Mouse (Mus musculus) kidney, adult 8-10 months (tissue): ENCODE results near the gene Ddit4l.
"Not testable (repeated sequence)": the region's sequence is repeated elsewhere in the genome, so short reads cannot be mapped to it uniquely, and the experiment has no call there.

Source experiments
- DNase-seq, 2 experiments: peaks; one replicate each; pipeline ENCODE4 v3.0.0; 2022

Ddit4l gene

GRCm38 (mm10) chr3:137621312-137621711 lies at the start of gene Ddit4l:
Gene Ddit4l (plus strand): TSS chr3:137621612.
- DNase-seq = not testable (repeated sequence)

GRCm38 (mm10) chr3:137576146-137576545 lies 45.3 kb upstream of the Ddit4l start:
- DNase-seq = no peak

- DNase-seq = peak in 1 of 2 experiments; percentile 23
These were observed 34.9 kb upstream of the Ddit4l start for GRCm38 (mm10) chr3:137586376-137586969.

GRCm38 (mm10) chr3:137589811-137590210 lies 31.6 kb upstream of the Ddit4l start:
- DNase-seq = no peak

- DNase-seq = no peak
These were observed 27.0 kb upstream of the Ddit4l start for GRCm38 (mm10) chr3:137594332-137594905.

- no peak for DNase-seq
These were observed 12.4 kb upstream of the Ddit4l start for GRCm38 (mm10) chr3:137608918-137609435.

GRCm38 (mm10) chr3:137610457-137611109 lies 10.8 kb upstream of the Ddit4l start:
- no peak for DNase-seq

- DNase-seq = peak; percentile 34 to 47
These were observed 10.1 kb upstream of the Ddit4l start for GRCm38 (mm10) chr3:137611110-137611857.

GRCm38 (mm10) chr3:137611981-137612380 lies 9.4 kb upstream of the Ddit4l start:
- DNase-seq = peak; percentile 28 to 69

- no peak for DNase-seq
These were observed 872 bp upstream of the Ddit4l start for GRCm38 (mm10) chr3:137620540-137620939.

GRCm38 (mm10) chr3:137622091-137622490 lies 679 bp downstream of the Ddit4l start:
- no peak for DNase-seq

GRCm38 (mm10) chr3:137622895-137623580 lies 1.6 kb downstream of the Ddit4l start:
- no peak for DNase-seq

- peak; percentile 71 to 75 for DNase-seq
These were observed 2.4 kb downstream of the Ddit4l start for GRCm38 (mm10) chr3:137623581-137624362.

GRCm38 (mm10) chr3:137625054-137625453 lies 3.6 kb downstream of the Ddit4l start:
- DNase-seq = peak in 1 of 2 experiments; percentile 47

GRCm38 (mm10) chr3:137633726-137634125 lies 12.3 kb downstream of the Ddit4l start:
- DNase-seq = no peak

GRCm38 (mm10) chr3:137636571-137636970 lies 15.2 kb downstream of the Ddit4l start:
- no peak for DNase-seq

- no peak for DNase-seq
These were observed 19.8 kb downstream of the Ddit4l start for GRCm38 (mm10) chr3:137641238-137641637.

GRCm38 (mm10) chr3:137642137-137642536 lies 20.7 kb downstream of the Ddit4l start:
- DNase-seq = no peak

GRCm38 (mm10) chr3:137642568-137642967 lies 21.2 kb downstream of the Ddit4l start:
- DNase-seq = no peak

GRCm38 (mm10) chr3:137644081-137644480 lies 22.7 kb downstream of the Ddit4l start:
- no peak for DNase-seq

- DNase-seq = no peak
These were observed 23.5 kb downstream of the Ddit4l start for GRCm38 (mm10) chr3:137644947-137645346.
